Mouse (Mus musculus): Measurements from ENCODE around the gene Idh2.
A peak's percentile ranks its signal among the peaks of the same experiment; 100 is the strongest.
"Not testable (repeated sequence)": the region's sequence is repeated elsewhere in the genome, so short reads cannot be mapped to it uniquely, and the experiment has no call there.

Idh2 gene

GRCm38 (mm10) chr7:80115224-80115590 is at the start of gene Idh2:
TSS of gene Idh2 (minus strand) at chr7:80115392.
- DNase-seq (ENCODE audit: low spot score): peak; percentile 90

- no peak for DNase-seq (ENCODE audit: low spot score)
Measured at GRCm38 (mm10) chr7:80160945-80161306, 45.7 kb upstream of the Idh2 start.

- DNase-seq (ENCODE audit: low spot score): no peak
Measured at GRCm38 (mm10) chr7:80160293-80160944, 45.2 kb upstream of the Idh2 start.

GRCm38 (mm10) chr7:80158496-80159268 is 43.5 kb upstream of the Idh2 start:
- no peak for DNase-seq (ENCODE audit: low spot score)

- peak; percentile 76 for DNase-seq (ENCODE audit: low spot score)
Measured at GRCm38 (mm10) chr7:80156711-80157227, 41.6 kb upstream of the Idh2 start.

GRCm38 (mm10) chr7:80154689-80155088 is 39.5 kb upstream of the Idh2 start:
- no peak for DNase-seq (ENCODE audit: low spot score)

- no peak for DNase-seq (ENCODE audit: low spot score)
Measured at GRCm38 (mm10) chr7:80152756-80153155, 37.6 kb upstream of the Idh2 start.

- peak; percentile 60 for DNase-seq (ENCODE audit: low spot score)
Measured at GRCm38 (mm10) chr7:80152152-80152551, 37.0 kb upstream of the Idh2 start.

- DNase-seq (ENCODE audit: low spot score): no peak
Measured at GRCm38 (mm10) chr7:80149356-80149755, 34.2 kb upstream of the Idh2 start.

- no peak for DNase-seq (ENCODE audit: low spot score)
Measured at GRCm38 (mm10) chr7:80146077-80146476, 30.9 kb upstream of the Idh2 start.

- DNase-seq (ENCODE audit: low spot score): no peak
Measured at GRCm38 (mm10) chr7:80144695-80145094, 29.5 kb upstream of the Idh2 start.

GRCm38 (mm10) chr7:80143331-80144273 is 28.4 kb upstream of the Idh2 start:
- peak; percentile 13 for DNase-seq (ENCODE audit: low spot score)

GRCm38 (mm10) chr7:80140815-80141214 is 25.6 kb upstream of the Idh2 start:
- peak; percentile 86 for DNase-seq (ENCODE audit: low spot score)

- no peak for DNase-seq (ENCODE audit: low spot score)
Measured at GRCm38 (mm10) chr7:80138375-80138774, 23.2 kb upstream of the Idh2 start.

GRCm38 (mm10) chr7:80135173-80135532 is 20.0 kb upstream of the Idh2 start:
- no peak for DNase-seq (ENCODE audit: low spot score)

- DNase-seq (ENCODE audit: low spot score): no peak
Measured at GRCm38 (mm10) chr7:80134454-80135172, 19.4 kb upstream of the Idh2 start.

- DNase-seq (ENCODE audit: low spot score): peak; percentile 71
Measured at GRCm38 (mm10) chr7:80132541-80132940, 17.3 kb upstream of the Idh2 start.

- DNase-seq (ENCODE audit: low spot score): not testable (repeated sequence)
Measured at GRCm38 (mm10) chr7:80131315-80131714, 16.1 kb upstream of the Idh2 start.

- no peak for DNase-seq (ENCODE audit: low spot score)
Measured at GRCm38 (mm10) chr7:80130344-80131055, 15.3 kb upstream of the Idh2 start.

GRCm38 (mm10) chr7:80129278-80129677 is 14.1 kb upstream of the Idh2 start:
- DNase-seq (ENCODE audit: low spot score): no peak

- no peak for DNase-seq (ENCODE audit: low spot score)
Measured at GRCm38 (mm10) chr7:80123672-80124071, 8.5 kb upstream of the Idh2 start.

All from embryo, embryonic 10 days (tissue).